ENCODE assay signal across 28 mouse cellular contexts in genomic region chr5:91140896-91141448, GRCm38 (mm10). TPM values are rescaled to one million over a fixed set of nuclear protein-coding genes. Genes with fewer than 3 reads are reported as not detected.
A peak's percentile ranks its signal among the peaks of the same experiment; 100 is the strongest.
DNase-seq lines count a peak whose midpoint lies in the region; ATAC-seq and TF ChIP-seq lines count a peak whose summit lies in the region.
"Had no signal": no experiment of that assay in that cellular context is flagged by ENCODE, and none has a peak within 500 bp of the region (broad histone marks: within the 10 kb centered on the region; RNA-seq: fewer than 3 reads in every experiment).

No protein-coding gene starts in this region.

- TF ChIP-seq CTCF in lung, postnatal 0 days (IDR thresholded peaks at IDR 0.05): no peak

- peaks cover 10% of the 10 kb centered on the region; the same call in 1 of the 2 replicates for H3K4me1 ChIP-seq in hindbrain, embryonic 10.5 days (replicated peaks)
- peaks cover 8% of the 10 kb centered on the region for H3K4me1 ChIP-seq in hindbrain, embryonic 13.5 days (replicated peaks)
- H3K4me1 ChIP-seq in lung, postnatal 0 days (ENCODE audit: insufficient read depth, low read depth, low read length): no peaks in the 10 kb centered on the region
- H3K4me1 ChIP-seq in midbrain, embryonic 16.5 days (ENCODE audit: control insufficient read depth, insufficient read depth, low read length): peaks cover 3% of the 10 kb centered on the region; the same call in 1 of the 2 replicates
- H3K4me1 ChIP-seq: heart, embryonic 12.5 days had no signal

- no peak overlapping the region for H3K4me3 ChIP-seq in hindbrain, embryonic 10.5 days
- no peak overlapping the region for H3K4me3 ChIP-seq in hindbrain, embryonic 13.5 days
- H3K4me3 ChIP-seq in lung, postnatal 0 days (ENCODE audit: low read depth, low read length): no peak overlapping the region
- no peak overlapping the region for H3K4me3 ChIP-seq in midbrain, embryonic 16.5 days (ENCODE audit: low read depth, low read length)
- H3K4me3 ChIP-seq: embryonic facial prominence, embryonic 12.5 days; forebrain, embryonic 15.5 days; gastrocnemius, adult 2 months; heart, adult 2 months; heart, embryonic 12.5 days; layer of hippocampus, adult 2 months; left cerebral cortex, adult 2 months; limb, embryonic 12.5 days; liver, embryonic 15.5 days; midbrain, embryonic 10.5 days; midbrain, embryonic 15.5 days; neural tube, embryonic 12.5 days had no signal

- H3K9me3 ChIP-seq in hindbrain, embryonic 10.5 days: no peaks in the 10 kb centered on the region
- H3K9me3 ChIP-seq in hindbrain, embryonic 13.5 days: no peaks in the 10 kb centered on the region
- no peaks in the 10 kb centered on the region for H3K9me3 ChIP-seq in lung, postnatal 0 days (ENCODE audit: low read length)
- H3K9me3 ChIP-seq in midbrain, embryonic 16.5 days (replicated peaks; ENCODE audit: control insufficient read depth, low read length, poor library complexity, severe bottlenecking): no peaks in the 10 kb centered on the region
- H3K9me3 ChIP-seq: embryonic facial prominence, embryonic 12.5 days; forebrain, embryonic 15.5 days; heart, embryonic 12.5 days; limb, embryonic 12.5 days; liver, embryonic 15.5 days; midbrain, embryonic 10.5 days; midbrain, embryonic 15.5 days; neural tube, embryonic 12.5 days had no signal

- no peak overlapping the region for H3K4me2 ChIP-seq in hindbrain, embryonic 13.5 days
- peak overlapping the region; percentile 69 for H3K4me2 ChIP-seq in lung, postnatal 0 days (replicated peaks; ENCODE audit: low read depth, low read length)
- no peak overlapping the region for H3K4me2 ChIP-seq in midbrain, embryonic 16.5 days (ENCODE audit: low read length)
- H3K4me2 ChIP-seq: embryonic facial prominence, embryonic 12.5 days; forebrain, embryonic 15.5 days; heart, embryonic 12.5 days; limb, embryonic 12.5 days; liver, embryonic 15.5 days; midbrain, embryonic 15.5 days; neural tube, embryonic 12.5 days had no signal

- no peak for TF ChIP-seq EP300 in lung, postnatal 0 days (IDR thresholded peaks at IDR 0.05)

- H3K9ac ChIP-seq in hindbrain, embryonic 13.5 days: no peak overlapping the region
- H3K9ac ChIP-seq in lung, postnatal 0 days (replicated peaks; ENCODE audit: low read depth): no peak overlapping the region
- no peak overlapping the region for H3K9ac ChIP-seq in midbrain, embryonic 16.5 days (ENCODE audit: low read depth, low read length)
- H3K9ac ChIP-seq: embryonic facial prominence, embryonic 12.5 days; forebrain, embryonic 15.5 days; heart, embryonic 12.5 days; limb, embryonic 12.5 days; liver, embryonic 15.5 days; midbrain, embryonic 15.5 days; neural tube, embryonic 12.5 days had no signal

- ATAC-seq in hindbrain, embryonic 13.5 days (ENCODE audit: low FRiP score): no peak
- no peak for ATAC-seq in lung, postnatal 0 days
- no peak for ATAC-seq in midbrain, embryonic 16.5 days
- ATAC-seq: forebrain, embryonic 15.5 days; hindbrain, postnatal 0 days; intestine, embryonic 16.5 days; midbrain, embryonic 15.5 days had no signal

- 50% methylated on average over 13 of the region's 13 CpGs for WGBS in hindbrain, embryonic 10.5 days
- 56% methylated on average over 13 of the region's 13 CpGs for WGBS in hindbrain, embryonic 13.5 days
- 52% methylated on average over 13 of the region's 13 CpGs for WGBS in lung, postnatal 0 days
- WGBS in midbrain, embryonic 16.5 days: 50% methylated on average over 13 of the region's 13 CpGs

- peak; percentile 4 for DNase-seq in hindbrain, embryonic 10.5 days (ENCODE audit: low spot score)
- no peak for DNase-seq in lung, postnatal 0 days (ENCODE audit: low spot score)
- no peak for DNase-seq in lung, postnatal 14 days
- DNase-seq in Muller cell, postnatal 12 days (ENCODE audit: inconsistent ontology term): peak; percentile 17
- no peak for DNase-seq in cerebellum, adult 11-12 months
- DNase-seq: adrenal gland, adult 8-10 months; cerebellum, adult 8-10 months; cerebellum, postnatal 25 days; gastrocnemius, adult 2 months; heart, adult 2 months; heart, postnatal 4 days; kidney, postnatal 14 days; lung, postnatal 10 days had no signal

- H3K36me3 ChIP-seq in hindbrain, embryonic 10.5 days: no peaks in the 10 kb centered on the region
- H3K36me3 ChIP-seq in hindbrain, embryonic 13.5 days: no peaks in the 10 kb centered on the region
- no peaks in the 10 kb centered on the region for H3K36me3 ChIP-seq in lung, postnatal 0 days (ENCODE audit: insufficient read depth, low read length)
- H3K36me3 ChIP-seq in midbrain, embryonic 16.5 days (ENCODE audit: control insufficient read depth, insufficient read depth, low read length): no peaks in the 10 kb centered on the region
- H3K36me3 ChIP-seq: embryonic facial prominence, embryonic 12.5 days; forebrain, embryonic 15.5 days; heart, embryonic 12.5 days; limb, embryonic 12.5 days; liver, embryonic 15.5 days; midbrain, embryonic 10.5 days; midbrain, embryonic 15.5 days; neural tube, embryonic 12.5 days had no signal

- no peak overlapping the region for H3K27ac ChIP-seq in hindbrain, embryonic 10.5 days
- H3K27ac ChIP-seq in hindbrain, embryonic 13.5 days: no peak overlapping the region
- no peak overlapping the region for H3K27ac ChIP-seq in lung, postnatal 0 days (ENCODE audit: low read length)
- H3K27ac ChIP-seq in midbrain, embryonic 16.5 days (ENCODE audit: low read length): no peak overlapping the region
- H3K27ac ChIP-seq: embryonic facial prominence, embryonic 12.5 days; forebrain, embryonic 15.5 days; gastrocnemius, adult 2 months; heart, adult 2 months; hindbrain, postnatal 0 days; layer of hippocampus, adult 2 months; left cerebral cortex, adult 2 months; limb, embryonic 12.5 days; liver, embryonic 15.5 days; midbrain, embryonic 10.5 days; midbrain, embryonic 15.5 days; neural tube, embryonic 12.5 days had no signal

- H3K27me3 ChIP-seq in hindbrain, embryonic 10.5 days (ENCODE audit: insufficient read depth, poor library complexity, severe bottlenecking): peaks cover 37% of the 10 kb centered on the region
- H3K27me3 ChIP-seq in hindbrain, embryonic 13.5 days: peaks cover 32% of the 10 kb centered on the region
- no peaks in the 10 kb centered on the region for H3K27me3 ChIP-seq in lung, postnatal 0 days (replicated peaks; ENCODE audit: insufficient read depth, low read length)
- H3K27me3 ChIP-seq in midbrain, embryonic 16.5 days (ENCODE audit: control insufficient read depth, insufficient read depth, low read depth, low read length): peaks cover 11% of the 10 kb centered on the region

RNA-seq across cellular contexts. Expression of gene Areg, which starts 1.6 kb away (rescaled TPM):
- 0.13 TPM in 1 of 2 replicates, not detected in the other for polyA plus RNA-seq in hindbrain, embryonic 10.5 days (2016; fragmentation: Nextera tagmentation; extraction: Ambion mirVana)
- 0.18 and 0.38 TPM in 2 replicates for polyA plus RNA-seq in hindbrain, embryonic 13.5 days (2015; fragmentation: Nextera tagmentation; extraction: Ambion mirVana)
- polyA plus RNA-seq in lung, postnatal 0 days (2015; fragmentation: Nextera tagmentation; extraction: Ambion mirVana): 13.1 and 13.7 TPM in 2 replicates
- polyA plus RNA-seq in midbrain, embryonic 16.5 days (2015; fragmentation: Nextera tagmentation; extraction: Ambion mirVana): 0.30 TPM in 1 of 2 replicates, not detected in the other
- polyA plus RNA-seq: heart, adult 2 months; liver, adult 2 months; liver, embryonic 15.5 days; midbrain, embryonic 10.5 days had no signal

Comparison
In these comparisons a context has a peak if more than half of its experiments do, and no peak if none do; other contexts are left out.
1. DNase-seq: peak in hindbrain, embryonic 10.5 days (single experiment) and Muller cell, postnatal 12 days (single experiment); none in lung, postnatal 0 days (single experiment), lung, postnatal 14 days (single experiment) and cerebellum, adult 11-12 months (single experiment).
2. RNA of gene Areg, which starts 1.6 kb away (polyA plus RNA-seq): 13.1 to 13.7 TPM in lung, postnatal 0 days; 0.30 TPM in midbrain, embryonic 16.5 days, 0.18 to 0.38 TPM in hindbrain, embryonic 13.5 days and 0.13 TPM in hindbrain, embryonic 10.5 days; every median in the first group is over 10 times any median in the second.